Comparison of ENCODE assay signal across 7 mouse cellular contexts in genomic region chr4:139479176-139479575, GRCm38 (mm10).
"Had no signal": no experiment of that assay in that cellular context is flagged by ENCODE, and none has a peak within 500 bp of the region (broad histone marks: within the 10 kb centered on the region; RNA-seq: fewer than 3 reads in every experiment).

No protein-coding gene starts in this region.

- ATAC-seq: midbrain, embryonic 16.5 days had no signal

- DNase-seq: kidney, adult 8-10 months; kidney, postnatal 36 days; lung, adult 18-20 months; retina, postnatal 1 day; right cerebral cortex, postnatal 14 days; thymus, postnatal 14 days had no signal
